Mouse (Mus musculus): Measurements from ENCODE around the gene Dlgap4.

The Dlgap4 gene

DNA sequence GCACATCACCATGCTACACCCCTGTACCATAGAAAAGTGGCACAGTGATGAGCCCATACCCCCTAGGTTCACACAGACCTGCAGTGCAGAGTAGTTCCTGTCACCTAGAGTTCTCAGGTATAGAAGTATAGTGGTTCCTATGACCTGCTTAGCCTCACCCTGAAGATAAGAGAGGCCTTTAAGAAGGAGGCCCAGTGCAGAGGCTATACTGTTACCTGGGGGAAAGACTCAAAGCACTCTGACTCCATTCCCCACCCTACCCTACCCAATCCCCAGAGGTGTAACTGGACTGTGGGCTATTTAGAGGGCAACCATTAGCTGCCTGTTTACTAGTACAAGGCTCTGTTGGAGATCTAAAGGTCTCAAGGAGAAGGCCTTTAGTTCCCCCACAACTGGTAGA lies 118.1 kb downstream of the Dlgap4 start:
- DNase-seq (ENCODE audit: extremely low read depth, insufficient read length, low spot score) = no peak

DNA sequence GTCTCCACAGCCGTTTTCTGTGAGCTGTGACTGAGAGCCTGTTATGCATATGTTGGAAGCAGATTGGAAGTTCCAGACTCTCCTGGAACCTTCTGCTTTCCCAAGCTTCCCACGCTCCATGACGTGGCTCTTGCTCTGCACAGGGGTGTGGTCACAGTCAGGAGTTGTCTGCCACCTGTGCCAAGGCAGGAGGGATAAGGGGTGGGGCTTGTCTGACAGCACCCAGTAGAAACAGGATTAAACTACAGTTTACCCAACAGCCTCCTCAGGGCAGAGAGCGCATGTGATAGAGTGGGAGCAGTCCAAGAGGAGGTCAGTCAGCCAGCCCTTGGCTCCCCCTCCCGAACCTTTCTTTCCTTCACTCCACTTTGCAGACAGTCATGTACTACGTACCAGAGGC lies 118.6 kb downstream of the Dlgap4 start:
- no peak for DNase-seq (ENCODE audit: extremely low read depth, insufficient read length, low spot score)

GRCm38 (mm10) chr2:156735761-156736335 lies 122.3 kb downstream of the Dlgap4 start:
- no peak for DNase-seq (ENCODE audit: extremely low read depth, insufficient read length, low spot score)

DNA sequence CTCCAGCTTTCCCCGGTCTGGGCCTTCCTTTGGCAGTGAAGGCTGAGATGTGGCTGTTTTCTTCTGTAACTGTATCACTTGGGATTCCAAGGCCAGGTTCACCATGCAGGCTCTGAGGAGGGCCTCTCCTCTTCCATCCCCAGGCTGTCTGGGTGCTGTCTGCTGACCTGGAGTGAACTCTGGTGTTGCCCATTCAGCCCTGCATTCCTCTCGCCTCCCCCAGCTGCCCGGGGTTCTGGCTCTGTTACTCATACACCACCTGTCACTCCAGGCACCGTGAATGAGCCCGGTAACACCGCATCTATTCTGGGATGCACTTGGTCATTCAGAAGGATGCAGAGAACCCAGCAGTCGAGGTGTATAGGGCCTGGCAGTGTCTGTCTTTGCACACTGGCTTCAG lies 123.3 kb downstream of the Dlgap4 start:
- DNase-seq (ENCODE audit: extremely low read depth, insufficient read length, low spot score) = no peak

DNA sequence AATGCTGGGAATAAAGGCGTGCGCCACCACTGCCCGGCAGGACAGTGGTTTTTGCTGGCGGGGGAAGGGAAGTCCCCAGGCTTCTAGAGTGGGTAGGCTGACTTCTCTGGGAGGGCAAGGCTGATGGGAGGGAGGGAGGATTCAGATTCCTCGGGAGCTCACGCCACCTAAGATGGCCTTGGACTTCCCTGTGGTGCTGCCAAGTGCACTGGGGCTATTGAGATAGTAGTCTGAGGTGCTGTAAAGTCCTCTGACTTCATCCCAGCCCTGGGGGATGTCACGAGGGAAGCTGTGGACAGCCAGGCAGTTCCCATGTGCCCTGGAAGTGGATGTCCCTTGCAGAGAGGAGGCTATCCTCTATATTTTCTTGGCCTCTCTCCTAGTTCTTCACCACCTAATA lies 124.5 kb downstream of the Dlgap4 start:
- no peak for DNase-seq (ENCODE audit: extremely low read depth, insufficient read length, low spot score)

DNA sequence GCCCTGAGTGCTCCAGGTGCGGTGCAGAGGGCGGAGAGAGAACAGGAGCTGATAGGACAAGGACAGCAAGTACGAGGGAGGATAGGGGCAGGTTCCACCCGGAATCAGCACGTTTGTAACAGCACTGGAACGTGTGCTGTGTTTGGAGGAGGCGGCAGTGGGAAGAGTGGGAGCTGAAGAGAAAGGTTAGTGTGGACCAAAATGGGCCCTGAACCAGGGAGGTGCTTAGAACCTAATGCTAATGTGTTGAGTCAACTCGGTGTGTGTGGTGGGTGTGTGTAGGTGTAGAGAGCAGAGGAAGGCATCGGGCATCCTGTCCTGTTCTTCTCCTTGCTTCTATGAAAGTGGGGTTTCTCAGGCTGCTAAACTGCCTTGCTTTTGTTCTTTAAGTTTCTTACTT lies 127.8 kb downstream of the Dlgap4 start:
- DNase-seq (ENCODE audit: extremely low read depth, insufficient read length, low spot score) = no peak

DNA sequence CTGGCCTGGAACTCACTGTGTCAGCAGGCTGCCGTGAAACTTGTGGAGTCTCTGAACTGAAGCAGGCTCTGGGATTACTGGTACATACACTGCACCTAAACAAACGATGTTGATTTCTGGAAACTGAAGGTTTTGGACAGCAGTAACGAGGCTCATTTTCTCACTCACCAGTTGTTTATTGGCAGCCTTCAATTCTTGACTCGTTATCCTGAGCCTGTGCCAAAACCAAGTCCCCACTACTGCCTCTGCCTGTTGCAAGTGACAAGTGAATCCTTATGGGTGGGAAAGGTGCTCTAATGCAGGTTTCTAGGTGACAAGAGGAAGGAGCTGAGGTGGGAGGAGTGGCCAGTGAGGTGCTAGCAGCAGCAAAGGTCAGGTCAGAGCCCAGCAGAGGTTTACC lies 128.5 kb downstream of the Dlgap4 start:
- no peak for DNase-seq (ENCODE audit: extremely low read depth, insufficient read length, low spot score)

- DNase-seq (ENCODE audit: extremely low read depth, insufficient read length, low spot score) = no peak
Measured at GRCm38 (mm10) chr2:156743248-156743647, 129.7 kb downstream of the Dlgap4 start.

- no peak for DNase-seq (ENCODE audit: extremely low read depth, insufficient read length, low spot score)
Measured at GRCm38 (mm10) chr2:156744414-156744813, 130.9 kb downstream of the Dlgap4 start.

GRCm38 (mm10) chr2:156747315-156747714 lies 133.8 kb downstream of the Dlgap4 start:
- no peak for DNase-seq (ENCODE audit: extremely low read depth, insufficient read length, low spot score)

DNA sequence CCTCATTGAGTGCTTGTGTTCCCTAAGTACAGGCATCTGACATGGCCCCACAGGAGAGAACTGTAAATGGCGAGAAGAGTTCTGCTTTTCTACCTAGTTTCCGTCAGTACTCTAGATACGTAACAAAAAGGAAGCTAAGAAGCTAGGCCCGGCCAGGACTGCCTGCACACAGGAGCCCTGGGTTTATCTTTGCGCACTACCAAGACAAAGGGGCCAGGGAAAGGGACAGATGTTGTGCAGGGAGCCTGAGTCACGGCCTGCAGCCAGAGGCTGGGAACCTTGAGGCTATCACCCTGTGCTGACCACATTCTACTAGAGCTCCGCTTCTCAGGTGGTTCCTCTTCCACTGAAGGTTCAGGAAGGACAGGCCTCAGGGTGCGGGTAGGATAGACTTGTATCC lies 136.2 kb downstream of the Dlgap4 start:
- DNase-seq (ENCODE audit: extremely low read depth, insufficient read length, low spot score) = no peak

GRCm38 (mm10) chr2:156756937-156757336 lies 143.4 kb downstream of the Dlgap4 start:
- DNase-seq (ENCODE audit: extremely low read depth, insufficient read length, low spot score) = no peak

DNA sequence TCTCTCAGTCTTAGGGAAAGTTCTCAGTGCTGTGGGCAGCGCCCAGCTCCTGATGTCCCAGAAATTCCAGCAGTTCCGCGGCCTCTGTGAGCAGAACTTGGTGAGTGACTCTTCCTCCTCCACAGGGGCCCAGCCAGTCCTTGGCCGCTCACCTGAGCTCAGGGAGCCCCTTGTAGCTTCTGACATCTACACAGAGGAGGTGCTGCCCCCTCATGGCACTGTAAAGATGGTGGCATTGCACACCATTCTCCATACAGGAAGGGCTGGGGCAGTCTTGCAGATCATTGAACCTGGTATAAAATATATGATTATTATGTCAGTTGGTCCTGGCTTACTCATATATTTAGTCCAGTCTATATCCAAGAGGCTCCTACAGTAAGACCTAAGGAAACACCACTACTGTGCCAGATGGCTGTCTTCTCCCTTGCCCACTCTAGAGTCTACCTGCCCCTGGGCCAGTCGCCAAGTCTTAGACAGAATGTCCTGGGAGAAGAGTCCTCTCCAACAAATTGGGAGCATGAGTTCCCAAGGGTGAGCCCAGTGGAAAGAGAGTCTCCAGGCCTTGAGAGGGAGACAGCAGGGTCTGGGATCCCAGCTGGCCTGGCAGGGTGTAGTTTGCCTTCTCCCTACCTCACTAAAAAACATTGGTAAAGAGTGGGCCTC lies 147.5 kb downstream of the Dlgap4 start:
- no peak for DNase-seq (ENCODE audit: extremely low read depth, insufficient read length, low spot score)

DNA sequence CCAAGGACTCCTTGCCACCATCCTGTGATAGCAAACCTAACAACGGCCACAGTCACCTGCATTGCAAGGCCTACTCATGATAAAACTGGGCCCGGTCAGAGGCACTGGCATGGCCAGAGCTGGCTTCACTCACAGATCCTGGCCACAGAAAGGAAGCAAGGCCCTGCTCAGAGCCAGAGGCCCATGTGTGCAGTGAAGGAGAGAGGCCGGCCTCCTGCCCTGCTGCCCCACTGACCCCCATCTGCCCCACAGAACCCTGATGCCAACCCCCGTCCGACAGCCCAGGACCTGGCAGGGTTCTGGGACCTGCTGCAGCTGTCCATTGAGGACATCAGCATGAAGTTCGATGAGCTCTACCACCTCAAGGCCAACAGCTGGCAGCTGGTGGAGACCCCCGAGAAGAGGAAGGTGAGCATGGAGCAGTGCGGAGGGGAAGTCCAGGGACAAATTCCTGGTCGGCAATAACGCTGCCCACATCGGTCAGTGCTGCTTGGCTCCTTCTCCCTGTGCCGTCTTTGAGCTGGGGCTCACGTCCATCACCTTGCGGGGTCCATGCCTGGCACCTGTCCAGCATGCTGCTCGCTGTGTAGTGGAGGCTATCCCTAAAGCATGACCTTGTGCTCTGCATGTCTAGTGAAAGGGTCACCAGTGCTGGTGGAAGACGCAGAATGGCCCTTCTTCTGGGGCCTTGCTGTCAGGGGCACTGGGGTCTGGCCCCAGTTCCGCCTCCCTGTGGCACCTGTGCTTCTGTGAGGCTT lies 148.2 kb downstream of the Dlgap4 start:
- no peak for DNase-seq (ENCODE audit: extremely low read depth, insufficient read length, low spot score)

DNA sequence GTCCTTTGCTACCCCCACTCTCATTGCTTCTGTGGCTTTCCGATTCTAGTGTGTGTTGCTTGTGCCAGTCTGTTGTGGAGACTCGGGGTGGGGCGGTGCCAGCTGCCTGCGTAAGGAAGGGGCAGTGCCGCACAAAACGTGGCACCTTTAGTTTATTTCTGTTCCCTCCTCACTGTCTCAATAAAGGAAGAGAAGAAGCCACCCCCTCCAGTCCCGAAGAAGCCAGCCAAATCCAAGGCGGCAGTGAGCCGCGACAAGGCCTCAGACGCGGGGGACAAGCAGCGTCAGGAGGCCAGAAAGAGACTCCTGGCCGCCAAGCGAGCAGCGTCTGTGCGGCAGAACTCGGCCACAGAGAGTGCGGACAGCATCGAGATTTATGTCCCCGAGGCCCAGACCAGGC lies 149.0 kb downstream of the Dlgap4 start:
- DNase-seq (ENCODE audit: extremely low read depth, insufficient read length, low spot score) = no peak

GRCm38 (mm10) chr2:156763101-156763500 lies 149.6 kb downstream of the Dlgap4 start:
- no peak for DNase-seq (ENCODE audit: extremely low read depth, insufficient read length, low spot score)

DNA sequence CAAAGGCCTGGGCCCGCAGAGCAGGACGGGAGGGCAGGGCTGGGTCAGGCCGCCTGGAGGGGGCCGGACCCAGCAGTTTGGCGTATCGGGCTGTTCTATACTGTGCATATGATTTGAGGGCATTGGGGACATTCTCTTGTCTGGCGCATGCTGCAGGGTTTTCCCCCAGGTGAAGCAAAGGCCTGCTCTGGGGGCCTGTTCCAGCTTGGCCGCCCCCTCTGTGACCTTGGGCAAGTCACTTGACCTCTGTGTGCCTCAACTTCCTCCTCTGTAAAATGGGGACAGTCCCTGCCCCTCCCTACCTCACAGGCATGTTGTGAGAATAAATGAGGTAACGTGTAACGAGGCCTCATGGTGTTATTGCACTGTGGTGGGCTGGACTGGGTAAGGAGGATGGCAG lies 150.5 kb downstream of the Dlgap4 start:
- DNase-seq (ENCODE audit: extremely low read depth, insufficient read length, low spot score) = no peak

GRCm38 (mm10) chr2:156764747-156765146 lies 151.2 kb downstream of the Dlgap4 start:
- no peak for DNase-seq (ENCODE audit: extremely low read depth, insufficient read length, low spot score)

GRCm38 (mm10) chr2:156765593-156765992 lies 152.1 kb downstream of the Dlgap4 start:
- DNase-seq (ENCODE audit: extremely low read depth, insufficient read length, low spot score) = no peak

DNA sequence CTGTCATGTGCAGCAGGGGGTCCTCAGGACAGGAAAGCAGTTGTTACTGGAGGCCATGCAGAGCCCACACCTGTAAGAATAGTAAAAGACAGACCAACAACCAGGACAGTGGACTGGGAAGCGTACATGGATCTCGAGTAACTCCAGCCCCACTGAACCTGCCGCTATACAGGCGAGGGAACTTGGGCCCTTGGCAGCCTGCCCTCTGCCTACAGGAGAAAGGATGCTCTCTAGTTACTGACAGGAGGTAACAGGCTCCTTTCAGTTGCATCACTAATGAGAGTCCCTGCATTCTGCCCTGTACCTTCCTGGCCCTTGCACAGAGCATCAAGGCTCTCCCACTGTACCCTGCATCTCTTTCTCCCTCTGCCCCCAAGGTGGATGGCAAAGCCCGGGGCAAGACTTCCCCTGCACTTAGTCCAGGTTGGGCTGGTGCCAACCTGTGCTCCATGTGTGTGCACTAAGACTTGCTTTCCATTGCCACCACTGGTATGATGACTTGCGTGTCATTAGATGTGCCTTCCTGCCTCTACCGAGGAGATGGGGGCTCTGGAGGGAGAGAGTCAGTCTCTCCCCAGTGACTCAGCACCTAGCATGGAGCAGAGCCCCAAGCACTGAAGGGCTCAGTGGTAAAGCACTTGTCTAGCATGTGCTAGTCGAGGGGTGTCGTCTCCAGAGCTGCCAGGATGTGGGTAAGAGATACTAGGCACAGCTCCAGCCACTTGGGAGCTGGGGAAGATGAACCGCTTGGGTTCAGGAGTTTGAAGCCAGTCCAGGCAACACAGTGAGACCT lies 152.9 kb downstream of the Dlgap4 start:
- DNase-seq (ENCODE audit: extremely low read depth, insufficient read length, low spot score) = peak; percentile 47

GRCm38 (mm10) chr2:156767108-156767507 lies 153.6 kb downstream of the Dlgap4 start:
- DNase-seq (ENCODE audit: extremely low read depth, insufficient read length, low spot score) = no peak
